Mouse (Mus musculus) monocyte, adult 5-6 weeks (primary cell): ENCODE data around the gene Dnajb4. TPM values are rescaled to one million over a fixed set of nuclear protein-coding genes. Genes with fewer than 3 reads are reported as not detected.

Experiments
- total RNA-seq: library from RNA; stranded (forward); fragments of 200-1000, 200-491, 200-594 nt; gene quantifications from 3 replicates; pipeline ENCODE4 v1.2.3, GENCODE M21; 2017

The Dnajb4 gene
- total RNA-seq, 1 experiment from 2014 or later: 114 TPM

Other genes starting within 250 kb of the Dnajb4 start
- gene Gipc2, start 44.1 kb downstream of the Dnajb4 start, total RNA-seq: 2.5 to 6.6 TPM in 2 of 3 replicates, not detected in the other
- gene Fubp1, start 120 bp upstream of the Dnajb4 start, total RNA-seq: 165 to 273 TPM (median 214 TPM) in 3 replicates
- gene Nexn, start 56.0 kb upstream of the Dnajb4 start, total RNA-seq: not detected in 3 replicates
- 5.5 to 13.6 TPM (median 5.7 TPM) in 3 replicates for gene Miga1, start 130.1 kb upstream of the Dnajb4 start, total RNA-seq
- 89.3 to 119 TPM (median 109 TPM) in 3 replicates for gene Usp33, start 136.2 kb upstream of the Dnajb4 start, total RNA-seq
- 57.3 to 79.0 TPM (median 63.4 TPM) in 3 replicates for gene Zzz3, start 185.2 kb upstream of the Dnajb4 start, total RNA-seq